Mouse (Mus musculus) T-cell, adult 2 months (primary cell): ENCODE measurements around the gene Fasn.

Source experiments
- DNase-seq: peaks from one replicate; pipeline ENCODE4 v3.0.0; 2022; ENCODE audit warnings: low spot score

Fasn gene

DNA sequence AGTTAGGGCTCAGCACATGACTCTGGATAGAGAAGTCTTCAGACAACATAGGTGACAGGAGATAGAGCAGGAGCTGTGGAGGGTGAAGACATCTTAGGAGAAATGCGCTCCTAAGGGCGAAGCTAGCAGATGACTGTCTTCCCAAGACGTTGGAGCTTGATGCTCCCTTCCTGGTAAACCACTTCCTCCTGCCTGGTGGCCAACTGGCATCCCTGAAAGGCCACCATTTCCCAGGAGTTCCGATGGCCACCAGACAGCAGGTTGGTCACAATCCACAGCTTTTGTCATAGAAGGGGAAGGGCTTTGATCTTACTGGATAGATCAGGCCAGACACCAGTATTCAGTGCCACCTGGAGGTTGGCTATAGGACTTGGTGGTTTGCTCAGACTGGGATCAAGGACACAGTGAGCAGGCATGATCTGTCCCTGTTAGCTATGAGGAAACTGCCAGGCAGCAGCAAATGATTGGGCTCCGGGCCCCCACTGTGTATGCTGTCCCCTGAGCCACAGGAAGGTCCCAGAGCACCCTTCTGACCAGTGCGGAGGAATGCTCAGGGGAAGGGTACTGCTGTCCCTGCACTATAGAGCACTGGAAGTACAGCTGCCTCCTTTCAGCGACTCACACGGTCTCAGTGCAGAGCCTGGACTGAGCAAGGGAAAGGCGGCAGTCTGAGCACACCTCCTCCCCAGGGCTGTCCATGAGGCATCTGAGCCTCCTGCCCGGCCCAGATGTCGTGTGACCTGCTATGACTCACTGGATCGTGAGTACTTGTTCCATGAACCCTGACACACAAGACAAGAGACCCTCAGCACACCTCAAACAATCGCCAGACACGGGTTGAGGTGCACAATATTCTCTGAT, 62.3 kb downstream of the Fasn start:
- no peak for DNase-seq

DNA sequence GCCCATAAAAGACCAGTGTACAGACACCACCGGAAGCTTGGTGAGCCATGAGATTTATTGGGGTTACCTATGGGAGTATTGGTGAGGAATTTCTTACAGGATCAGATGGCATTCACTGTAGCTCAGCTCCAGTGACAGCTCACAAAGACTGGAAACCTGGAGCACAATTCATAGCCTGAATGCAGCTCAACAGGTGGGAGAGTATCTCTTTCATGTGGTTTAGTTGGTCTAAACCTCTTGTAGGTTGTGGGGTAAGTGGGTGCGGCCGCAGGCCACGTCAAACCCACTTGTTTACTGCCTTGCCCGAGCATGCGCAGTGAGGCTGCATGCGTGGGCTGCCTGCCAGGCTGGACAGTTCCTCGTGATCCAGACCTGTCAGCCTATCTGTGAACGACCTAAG, 64.1 kb downstream of the Fasn start:
- DNase-seq = peak; percentile 55
